Mouse (Mus musculus) testis, adult 2 months (tissue): ENCODE measurements around the gene Prdm2.

ENCODE experiments used
- CTCF ChIP-seq: fragments of 200-500 bp; IDR thresholded peaks from 2 replicates; pipeline ENCODE4 v1.5.1; 2012; ENCODE audit warnings: low read depth, mild to moderate bottlenecking, inconsistent platforms, low read length, moderate library complexity; ENCODE audit not compliant: control insufficient read depth, insufficient read depth, insufficient replicate concordance
- POLR2A ChIP-seq: fragments of 200-500 bp; IDR thresholded peaks from 2 replicates; pipeline ENCODE4 v1.6.1; 2012; ENCODE audit warnings: low read depth, mild to moderate bottlenecking, inconsistent platforms, low read length, moderate library complexity; ENCODE audit not compliant: control insufficient read depth

- no peak for TF ChIP-seq POLR2A
- no peak for TF ChIP-seq CTCF
These were observed 141.0 kb downstream of the Prdm2 start for GRCm38 (mm10) chr4:143071791-143072190.
